Mouse (Mus musculus): ENCODE measurements around the gene Tomm40l. TPM values are rescaled to one million over a fixed set of nuclear protein-coding genes. Genes with fewer than 3 reads are reported as not detected.
"Not testable (repeated sequence)": the region's sequence is repeated elsewhere in the genome, so short reads cannot be mapped to it uniquely, and the experiment has no call there.

The Tomm40l gene
- polyA plus RNA-seq, 1 experiment from 2014 or later = 23.7 TPM

- no peak for DNase-seq (ENCODE audit: low spot score)
Measured at GRCm38 (mm10) chr1:171250680-171251593, 28.6 kb upstream of the Tomm40l start, which contains the start of gene Ndufs2. Gene Ndufs2 (minus strand): TSS chr1:171251388.

GRCm38 (mm10) chr1:171249913-171250600 is 27.7 kb upstream of the Tomm40l start, which contains the start of gene Adamts4:
Gene Adamts4 (plus strand): TSS chr1:171250421.
- DNase-seq (ENCODE audit: low spot score) = no peak

- DNase-seq (ENCODE audit: low spot score) = no peak
Measured at GRCm38 (mm10) chr1:171248386-171249226, 26.3 kb upstream of the Tomm40l start.

GRCm38 (mm10) chr1:171247916-171248315 is 25.6 kb upstream of the Tomm40l start:
- DNase-seq (ENCODE audit: low spot score) = no peak

- no peak for DNase-seq (ENCODE audit: low spot score)
Measured at GRCm38 (mm10) chr1:171247453-171247841, 25.1 kb upstream of the Tomm40l start.

- DNase-seq (ENCODE audit: low spot score) = peak; percentile 98
Measured at GRCm38 (mm10) chr1:171246709-171247452, 24.6 kb upstream of the Tomm40l start.

- no peak for DNase-seq (ENCODE audit: low spot score)
Measured at GRCm38 (mm10) chr1:171245353-171245752, 23.0 kb upstream of the Tomm40l start.

GRCm38 (mm10) chr1:171241952-171242351 is 19.6 kb upstream of the Tomm40l start:
- not testable (repeated sequence) for DNase-seq (ENCODE audit: low spot score)

GRCm38 (mm10) chr1:171240911-171241310 is 18.6 kb upstream of the Tomm40l start:
- DNase-seq (ENCODE audit: low spot score) = no peak

- no peak for DNase-seq (ENCODE audit: low spot score)
Measured at GRCm38 (mm10) chr1:171239992-171240744, 17.9 kb upstream of the Tomm40l start.

GRCm38 (mm10) chr1:171238463-171238862 is 16.1 kb upstream of the Tomm40l start:
- peak; percentile 60 for DNase-seq (ENCODE audit: low spot score)

GRCm38 (mm10) chr1:171237438-171237837 is 15.1 kb upstream of the Tomm40l start:
- no peak for DNase-seq (ENCODE audit: low spot score)

GRCm38 (mm10) chr1:171235791-171236190 is 13.5 kb upstream of the Tomm40l start:
- no peak for DNase-seq (ENCODE audit: low spot score)

- DNase-seq (ENCODE audit: low spot score) = no peak
Measured at GRCm38 (mm10) chr1:171234538-171234937, 12.2 kb upstream of the Tomm40l start.

GRCm38 (mm10) chr1:171234126-171234525 is 11.8 kb upstream of the Tomm40l start, which contains the start of gene Fcer1g:
Gene Fcer1g (minus strand): TSS chr1:171234365.
- DNase-seq (ENCODE audit: low spot score) = peak; percentile 6

- no peak for DNase-seq (ENCODE audit: low spot score)
Measured at GRCm38 (mm10) chr1:171232800-171233730, 10.8 kb upstream of the Tomm40l start.

- DNase-seq (ENCODE audit: low spot score) = no peak
Measured at GRCm38 (mm10) chr1:171232348-171232747, 10.0 kb upstream of the Tomm40l start.

- no peak for DNase-seq (ENCODE audit: low spot score)
Measured at GRCm38 (mm10) chr1:171231844-171232243, 9.5 kb upstream of the Tomm40l start.

GRCm38 (mm10) chr1:171230215-171230614 is 7.9 kb upstream of the Tomm40l start:
- no peak for DNase-seq (ENCODE audit: low spot score)
